Mouse (Mus musculus) right cerebral cortex, postnatal 25 days (tissue): Measurements from ENCODE around the gene 4930402H24Rik.
A peak's percentile ranks its signal among the peaks of the same experiment; 100 is the strongest.

ENCODE experiments used
- DNase-seq: peaks from one replicate; pipeline ENCODE4 v3.0.0; 2022

The 4930402H24Rik gene

GRCm38 (mm10) chr2:130727752-130728151, 178.5 kb downstream of the 4930402H24Rik start:
- DNase-seq, result no peak

DNA sequence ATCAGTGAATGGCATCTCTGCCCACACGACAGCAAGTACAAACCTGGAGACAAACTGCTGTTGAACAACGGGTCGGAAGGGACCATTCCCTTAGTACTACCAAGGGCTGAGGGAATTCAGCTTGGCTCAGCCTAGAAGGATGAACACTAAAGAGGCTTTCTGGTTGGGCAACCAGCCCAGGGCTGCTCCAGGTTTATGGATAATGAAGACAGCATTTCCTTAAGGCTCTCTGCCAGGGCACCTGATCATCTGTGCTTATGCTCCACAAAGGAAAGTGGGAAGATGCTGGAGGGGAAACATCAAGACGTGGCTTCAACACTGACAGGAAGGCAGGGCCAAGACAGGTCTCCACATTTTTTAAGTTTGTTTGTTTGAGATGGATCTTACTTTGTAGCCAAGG, 181.8 kb downstream of the 4930402H24Rik start:
- DNase-seq, result no peak

- no peak for DNase-seq
Measured at GRCm38 (mm10) chr2:130717951-130718350, 188.3 kb downstream of the 4930402H24Rik start.

DNA sequence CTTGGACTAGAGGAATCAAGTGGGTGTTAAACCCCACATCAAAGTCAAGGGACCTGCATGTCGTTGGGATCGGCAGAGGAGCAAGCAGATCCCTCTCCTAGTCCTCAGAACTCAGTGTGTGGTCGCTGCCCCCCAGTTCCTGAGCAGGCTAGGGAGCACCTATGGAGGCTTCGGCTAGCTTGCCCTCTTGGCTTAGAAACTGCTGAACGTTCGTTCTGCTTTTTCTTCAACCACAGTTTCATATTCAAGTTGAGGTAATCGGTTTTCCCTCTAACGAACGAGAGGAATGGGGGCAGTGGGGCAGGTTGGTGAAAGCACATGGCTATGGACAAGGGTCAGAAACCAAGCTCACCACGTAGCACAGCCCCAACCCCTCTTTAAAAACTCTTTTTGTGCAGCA, 199.1 kb downstream of the 4930402H24Rik start:
- no peak for DNase-seq

DNA sequence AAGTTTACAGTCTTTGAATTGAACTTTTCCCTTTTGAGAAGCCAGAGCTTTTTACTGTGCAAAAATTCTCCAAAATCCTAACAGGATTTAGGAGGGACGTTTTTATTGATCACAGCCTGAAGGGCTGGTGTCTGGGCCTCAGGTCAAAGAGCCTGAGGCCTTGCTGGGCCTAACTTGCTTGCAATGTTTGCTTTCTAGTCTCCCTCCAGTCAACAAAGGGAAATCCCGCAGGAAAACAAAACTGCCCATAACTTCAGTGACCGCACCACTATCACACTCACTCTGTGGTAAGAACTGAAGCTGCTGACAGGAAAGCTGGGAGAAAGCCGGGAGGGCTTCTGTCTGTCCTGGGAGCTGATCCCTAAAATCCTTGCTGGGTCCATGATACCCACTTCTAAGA, 199.6 kb downstream of the 4930402H24Rik start:
- no peak for DNase-seq

DNA sequence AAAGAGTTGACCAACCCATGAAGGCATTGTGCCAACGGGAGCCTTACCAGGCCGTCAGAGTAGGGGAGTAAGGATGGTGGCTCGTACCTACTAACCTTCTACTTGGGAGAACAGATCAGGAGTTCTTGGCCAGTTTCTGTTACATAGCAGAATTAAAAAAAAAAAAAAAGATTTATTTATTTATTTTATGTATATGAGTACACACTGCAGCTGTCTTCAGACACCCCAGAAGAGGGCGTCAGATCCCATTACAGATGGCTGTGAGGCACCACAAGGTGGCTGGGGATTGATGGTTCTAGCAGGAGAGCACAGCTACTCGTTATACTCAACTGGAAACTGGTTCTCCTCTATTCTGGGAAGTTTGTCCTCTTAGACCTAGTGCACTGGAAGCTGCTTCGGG, 201.0 kb downstream of the 4930402H24Rik start:
- DNase-seq, result no peak

DNA sequence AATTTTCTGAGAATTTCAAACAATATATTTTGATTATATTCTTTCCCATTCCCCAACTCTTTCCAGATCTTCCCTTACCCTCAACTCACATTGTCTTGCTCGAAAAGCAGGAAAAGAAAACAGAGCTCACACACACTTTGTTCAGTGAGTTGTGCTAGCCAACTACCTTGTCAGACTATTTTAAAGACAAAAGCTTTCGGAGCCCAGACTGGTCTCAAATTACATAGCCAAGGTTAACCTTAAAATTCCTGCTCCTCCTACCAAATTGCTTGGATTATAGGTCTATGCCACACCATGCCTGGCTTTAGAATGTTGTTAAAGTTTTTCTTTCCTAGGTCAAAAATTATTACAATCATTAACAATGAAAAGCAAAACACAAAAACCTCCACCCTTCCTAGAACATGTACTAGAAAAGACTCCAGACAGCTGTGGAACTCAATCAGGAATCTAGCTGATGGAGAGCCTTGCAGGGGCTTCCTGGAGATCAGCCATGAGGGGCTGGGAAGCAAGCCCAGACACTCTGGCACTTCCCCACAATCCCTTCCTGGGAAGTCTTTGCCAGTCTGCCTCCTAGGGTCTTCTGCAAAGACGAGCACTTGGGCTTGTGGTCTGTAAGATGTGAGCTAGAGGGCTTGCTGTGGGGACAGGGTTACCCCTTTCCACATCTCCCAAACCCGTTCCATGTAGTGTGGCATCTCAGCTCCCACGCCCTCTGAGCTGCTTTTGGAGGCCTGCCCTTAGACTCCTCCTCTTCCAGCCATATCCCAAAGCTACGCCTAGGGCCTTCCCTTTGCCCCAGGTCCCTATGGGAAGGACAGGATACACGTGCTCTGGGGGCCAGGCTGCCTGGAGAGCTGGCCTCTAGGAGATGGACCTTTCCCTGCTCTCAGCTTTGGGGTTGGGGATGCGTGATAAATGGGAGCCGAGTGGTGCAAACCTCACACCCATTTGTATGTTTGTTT, 201.9 kb downstream of the 4930402H24Rik start:
- no peak for DNase-seq

- DNase-seq, result peak; percentile 29
Measured at GRCm38 (mm10) chr2:130697821-130698266, 208.4 kb downstream of the 4930402H24Rik start.

- peak; percentile 30 for DNase-seq
Measured at GRCm38 (mm10) chr2:130697153-130697810, 208.9 kb downstream of the 4930402H24Rik start, which contains the start of gene Slc4a11. Slc4a11 (minus strand) TSS chr2:130697519.

DNA sequence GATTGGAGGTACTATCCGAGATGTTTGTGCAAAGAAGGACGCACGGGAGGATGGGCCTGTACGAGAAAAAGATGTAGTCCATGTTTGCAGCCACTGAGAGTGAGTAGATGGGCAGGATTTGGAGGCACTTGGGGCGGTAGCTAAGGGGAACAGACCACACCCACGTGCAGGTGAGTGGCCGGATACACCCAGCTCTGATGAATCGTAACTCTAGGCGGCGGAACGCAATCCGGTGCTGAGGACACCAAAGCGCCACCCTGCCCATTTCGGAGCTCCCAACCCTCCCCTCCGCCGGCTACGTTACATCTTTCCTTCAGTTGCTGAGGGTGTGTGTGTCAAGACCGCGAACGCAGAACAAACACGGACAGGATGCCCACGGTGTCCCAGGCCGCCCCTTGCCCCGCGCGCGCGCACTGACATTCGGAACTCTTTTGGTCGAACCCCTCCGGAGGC, 209.5 kb downstream of the 4930402H24Rik start:
- DNase-seq, result no peak

DNA sequence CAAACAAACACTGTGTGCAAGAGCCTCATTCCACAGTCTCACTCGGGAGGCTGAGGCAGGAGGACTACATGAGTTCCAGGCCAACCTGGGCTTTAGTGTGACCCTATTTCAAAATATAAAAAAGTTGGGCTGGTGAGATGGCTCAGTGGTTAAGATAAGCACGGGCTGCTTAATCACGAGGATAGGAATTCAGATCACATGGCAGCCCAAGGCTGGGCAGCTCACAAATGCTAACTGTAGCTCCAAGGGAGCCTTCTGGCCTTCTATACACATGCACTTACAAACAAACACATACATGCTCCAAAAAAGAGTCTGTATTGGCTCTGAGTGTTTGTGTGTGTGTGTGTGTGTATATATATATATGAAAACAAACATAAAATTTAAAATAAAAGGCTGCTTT, 212.6 kb downstream of the 4930402H24Rik start:
- DNase-seq, result no peak

DNA sequence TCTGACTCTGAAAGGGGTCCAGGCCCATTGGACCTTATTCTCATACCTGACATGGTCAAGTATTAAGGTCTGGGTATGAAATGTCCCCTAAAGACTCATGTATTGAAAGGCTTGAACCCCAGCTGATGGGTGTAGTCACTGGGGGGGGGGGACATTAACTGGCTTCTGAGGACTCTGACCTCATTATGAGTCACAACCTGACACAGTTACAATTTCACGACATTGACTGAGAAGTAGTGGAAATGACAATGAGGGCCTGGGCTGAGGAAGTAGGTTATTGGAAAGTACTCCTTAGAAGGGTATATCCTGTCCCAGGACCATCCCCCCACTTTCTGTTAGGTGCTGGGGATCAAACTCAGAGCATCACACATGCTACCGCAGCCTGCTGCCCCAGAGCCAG, 217.2 kb downstream of the 4930402H24Rik start:
- no peak for DNase-seq

DNA sequence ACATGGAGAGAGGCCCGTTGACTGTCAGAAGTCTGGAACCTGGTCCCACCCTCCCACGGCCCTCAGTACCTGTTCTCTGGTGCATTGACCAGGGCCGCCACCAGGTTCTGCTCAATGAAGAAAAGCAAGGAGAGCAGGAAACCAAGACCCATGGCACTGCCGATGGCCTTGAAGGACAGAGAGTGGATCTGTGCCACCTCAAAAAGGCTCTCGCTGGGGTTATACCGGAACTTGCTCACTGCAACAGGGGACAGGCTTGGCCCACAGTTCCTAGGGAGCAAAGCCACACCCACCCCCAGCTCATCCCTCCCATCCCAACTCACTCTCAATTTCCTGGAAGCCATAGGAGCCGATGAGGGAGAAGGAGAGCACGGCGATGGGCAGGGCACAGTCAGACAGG, 220.8 kb downstream of the 4930402H24Rik start:
- no peak for DNase-seq

DNA sequence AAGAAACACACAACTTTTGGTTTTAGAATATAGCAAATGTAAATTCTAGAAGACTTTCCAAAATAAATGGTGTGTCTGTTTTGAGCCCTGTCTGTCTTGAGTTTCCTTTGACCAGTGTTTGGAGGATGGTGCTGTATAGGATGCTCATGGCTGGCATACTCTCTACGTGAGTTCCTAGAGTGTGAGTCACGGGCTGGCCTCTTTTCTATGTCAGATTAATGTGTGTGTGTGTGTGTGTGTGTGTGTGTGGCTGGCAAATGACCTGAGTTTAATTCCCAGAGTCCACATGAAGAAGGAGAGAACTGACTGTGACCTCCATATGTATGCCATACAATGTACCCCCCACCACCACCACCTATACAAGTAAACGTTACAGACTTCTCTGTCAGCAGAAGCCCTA, 224.7 kb downstream of the 4930402H24Rik start:
- no peak for DNase-seq

- DNase-seq, result no peak
Measured at GRCm38 (mm10) chr2:130679899-130680298, 226.3 kb downstream of the 4930402H24Rik start.

DNA sequence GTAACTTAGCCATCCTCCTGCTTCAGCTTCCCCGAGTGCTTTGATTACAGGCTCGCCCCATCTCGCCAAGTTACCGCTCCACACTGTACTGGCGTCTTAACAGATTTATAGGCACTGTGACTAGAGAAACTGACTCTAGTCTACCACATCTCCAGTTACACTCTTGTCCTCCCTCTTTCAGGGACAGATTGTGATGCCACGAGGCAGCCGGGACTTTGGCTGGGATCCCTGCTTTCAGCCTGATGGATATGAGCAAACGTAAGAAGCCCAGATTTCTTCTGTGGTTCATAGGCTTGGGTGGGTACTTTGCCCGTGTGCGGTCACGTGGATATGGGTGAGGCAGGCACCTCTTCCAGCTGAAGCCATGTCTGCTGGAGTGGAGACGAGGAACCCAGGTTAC, 227.1 kb downstream of the 4930402H24Rik start:
- DNase-seq, result no peak

DNA sequence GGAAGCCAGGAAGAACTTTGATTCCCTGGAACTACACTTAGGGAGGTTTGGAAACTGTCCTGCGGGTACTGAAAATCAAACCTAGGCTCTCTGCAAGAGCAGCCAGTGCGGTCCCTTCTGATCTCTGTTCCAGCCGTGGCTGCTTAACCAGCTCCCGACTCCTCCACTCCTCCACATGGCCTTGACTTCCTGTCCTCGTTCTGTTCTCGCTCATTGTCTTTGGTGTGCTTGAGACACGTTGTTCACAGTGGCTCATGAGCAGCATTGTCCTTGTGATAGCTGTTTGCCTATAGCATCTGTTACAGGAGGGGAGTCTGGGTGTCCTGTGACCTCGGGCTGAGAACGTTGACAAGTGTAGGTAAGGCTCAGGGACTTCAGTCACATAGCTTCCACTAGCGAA, 229.0 kb downstream of the 4930402H24Rik start:
- DNase-seq, result no peak

- DNase-seq, result peak; percentile 91
Measured at GRCm38 (mm10) chr2:130667559-130667958, 238.6 kb downstream of the 4930402H24Rik start, which contains the start of gene Itpa. Itpa (plus strand) TSS chr2:130667610.

GRCm38 (mm10) chr2:130664102-130664701, 242.0 kb downstream of the 4930402H24Rik start, which contains the start of gene Ddrgk1:
Ddrgk1 (minus strand) TSS chr2:130664659.
- DNase-seq, result peak; percentile 95

GRCm38 (mm10) chr2:130663342-130663741, 242.9 kb downstream of the 4930402H24Rik start:
- no peak for DNase-seq

DNA sequence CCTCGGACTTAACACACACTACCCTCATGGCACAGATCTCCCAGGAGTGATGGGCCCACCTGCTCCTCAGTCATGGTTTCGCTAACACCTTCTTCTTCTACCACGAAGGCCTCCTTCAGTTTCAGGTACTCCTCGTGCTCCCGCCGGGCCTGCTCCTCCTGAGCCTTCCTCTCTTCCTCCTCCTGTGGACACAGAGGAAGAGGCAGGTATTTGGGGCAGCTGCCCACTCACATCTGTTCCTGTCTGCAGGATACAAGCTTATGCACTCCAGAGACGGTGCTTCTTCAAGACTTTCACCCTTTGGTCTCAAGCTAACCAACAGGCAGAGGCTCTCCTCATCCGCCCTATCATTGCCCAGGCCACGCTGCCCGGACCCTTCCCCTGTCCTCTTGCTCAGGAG, 247.7 kb downstream of the 4930402H24Rik start:
- DNase-seq, result peak; percentile 42

DNA sequence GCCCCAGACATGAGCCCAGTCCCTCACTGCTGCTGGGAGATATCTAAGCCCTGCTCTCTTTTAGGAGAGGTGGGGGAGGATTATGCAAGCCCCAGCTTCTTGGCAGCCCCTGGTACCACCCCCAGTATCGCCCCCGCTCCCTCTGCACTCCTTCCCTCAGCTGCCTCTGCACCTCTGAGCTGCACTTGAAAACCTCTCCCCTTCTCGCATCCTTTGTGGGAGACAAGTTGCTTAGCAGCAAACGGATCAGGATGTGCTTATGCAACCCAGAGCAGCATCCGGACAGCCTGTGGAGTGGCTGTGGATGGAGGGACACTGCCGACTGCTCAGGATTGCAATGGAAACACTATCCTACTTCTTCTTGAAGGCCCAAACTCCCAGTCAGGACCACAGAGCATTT, 248.7 kb downstream of the 4930402H24Rik start:
- peak; percentile 89 for DNase-seq

GRCm38 (mm10) chr2:130656536-130656935, 249.7 kb downstream of the 4930402H24Rik start:
- peak; percentile 69 for DNase-seq
